Mouse (Mus musculus) cerebellum, adult 2 months (tissue): ENCODE data around the gene Zmym3.

Experiments
- CTCF ChIP-seq: fragments of 200-500 bp; IDR thresholded peaks from 2 replicates; pipeline ENCODE4 v1.5.1; 2011; ENCODE audit warnings: low read depth, mild to moderate bottlenecking, control low read depth, low read length, moderate library complexity, borderline replicate concordance; ENCODE audit not compliant: insufficient read depth
- POLR2A ChIP-seq: fragments of 200-500 bp; IDR thresholded peaks from 2 replicates; pipeline ENCODE4 v1.6.1; 2011; ENCODE audit warnings: low read length, control low read depth, borderline replicate concordance; ENCODE audit not compliant: insufficient read depth

GRCm38 (mm10) chrX:101428785-101429141, 8.1 kb upstream of the Zmym3 start:
- TF ChIP-seq POLR2A (no peak), CTCF (no peak)
